Mouse (Mus musculus) lung, adult 2 months (tissue): Measurements from ENCODE around the gene Hist1h3b.

Experiments
- CTCF ChIP-seq: fragments of 200-500 bp; IDR thresholded peaks from 2 replicates; pipeline ENCODE4 v1.5.1; 2011; ENCODE audit warnings: mild to moderate bottlenecking, low read length, control low read depth; ENCODE audit not compliant: insufficient read depth
- POLR2A ChIP-seq: fragments of 200-500 bp; IDR thresholded peaks from 2 replicates; pipeline ENCODE4 v1.6.1; 2011; ENCODE audit warnings: low read depth, mild to moderate bottlenecking, control low read depth, low read length, borderline replicate concordance; ENCODE audit errors: extremely low read depth

DNA sequence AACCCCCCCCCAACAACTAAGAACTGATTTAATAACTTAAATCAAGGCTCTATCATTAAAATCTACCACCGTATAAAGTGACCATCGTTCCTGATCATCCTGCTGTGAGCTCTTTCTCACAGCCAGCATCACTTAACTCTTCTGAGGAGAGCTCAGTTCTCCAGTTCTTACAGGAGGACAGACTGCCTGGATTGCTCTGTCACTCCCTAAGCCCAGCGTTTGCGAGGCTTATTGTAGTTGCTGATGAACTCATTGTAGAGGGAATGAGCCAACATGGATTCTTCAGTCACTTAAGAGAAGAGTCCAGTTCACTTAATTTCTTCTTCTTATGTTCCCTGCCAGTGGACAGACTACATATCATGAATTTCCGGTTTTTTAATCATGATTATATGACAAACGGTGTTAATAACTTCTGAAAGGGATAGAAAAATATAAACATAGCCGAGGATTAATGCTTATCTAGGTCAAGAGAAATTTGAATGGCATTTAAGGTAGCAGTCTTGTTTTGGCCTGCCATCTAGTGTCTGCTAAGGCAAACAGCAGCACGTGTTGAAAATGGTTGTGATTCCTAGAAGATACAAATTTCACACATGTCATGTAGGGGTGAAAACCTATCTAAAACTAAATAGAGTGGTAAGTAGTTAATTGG is 19.8 kb upstream of the Hist1h3b start:
- TF ChIP-seq CTCF, result peak; percentile 45; the same call in 1 of the 2 replicates
- TF ChIP-seq POLR2A, result no peak
